Mouse (Mus musculus): ENCODE data around the gene Me1. TPM values are rescaled to one million over a fixed set of nuclear protein-coding genes. Genes with fewer than 3 reads are reported as not detected.

Gene Me1
- polyA plus RNA-seq, 1 experiment: 26.8 TPM

GRCm38 (mm10) chr9:86680431-86680830 is 15.3 kb downstream of the Me1 start:
- no peak for TF ChIP-seq CTCF (IDR thresholded peaks at IDR 0.05; ENCODE audit: borderline replicate concordance, extremely low read depth, insufficient read depth, insufficient read length)
- no peak for TF ChIP-seq POLR2A (IDR thresholded peaks at IDR 0.05; ENCODE audit: borderline replicate concordance, extremely low read depth, insufficient read depth, insufficient read length, poor library complexity, severe bottlenecking)
- DNase-seq (ENCODE audit: low read depth): no peak

GRCm38 (mm10) chr9:86679843-86680417 is 15.8 kb downstream of the Me1 start:
- DNase-seq (ENCODE audit: low read depth): no peak
- TF ChIP-seq POLR2A (IDR thresholded peaks at IDR 0.05; ENCODE audit: borderline replicate concordance, extremely low read depth, insufficient read depth, insufficient read length, poor library complexity, severe bottlenecking) (no peak), CTCF (IDR thresholded peaks at IDR 0.05; ENCODE audit: borderline replicate concordance, extremely low read depth, insufficient read depth, insufficient read length) (no peak)

- no peak for DNase-seq (ENCODE audit: low read depth)
- TF ChIP-seq POLR2A (IDR thresholded peaks at IDR 0.05; ENCODE audit: borderline replicate concordance, extremely low read depth, insufficient read depth, insufficient read length, poor library complexity, severe bottlenecking) (no peak), CTCF (IDR thresholded peaks at IDR 0.05; ENCODE audit: borderline replicate concordance, extremely low read depth, insufficient read depth, insufficient read length) (no peak)
Measured at GRCm38 (mm10) chr9:86676246-86676645, 19.5 kb downstream of the Me1 start.

GRCm38 (mm10) chr9:86675426-86675825 is 20.3 kb downstream of the Me1 start:
- TF ChIP-seq CTCF (IDR thresholded peaks at IDR 0.05; ENCODE audit: borderline replicate concordance, extremely low read depth, insufficient read depth, insufficient read length): no peak
- no peak for TF ChIP-seq POLR2A (IDR thresholded peaks at IDR 0.05; ENCODE audit: borderline replicate concordance, extremely low read depth, insufficient read depth, insufficient read length, poor library complexity, severe bottlenecking)
- DNase-seq (ENCODE audit: low read depth): no peak

GRCm38 (mm10) chr9:86672907-86673472 is 22.8 kb downstream of the Me1 start:
- TF ChIP-seq CTCF (IDR thresholded peaks at IDR 0.05; ENCODE audit: borderline replicate concordance, extremely low read depth, insufficient read depth, insufficient read length) (no peak), POLR2A (IDR thresholded peaks at IDR 0.05; ENCODE audit: borderline replicate concordance, extremely low read depth, insufficient read depth, insufficient read length, poor library complexity, severe bottlenecking) (no peak)

GRCm38 (mm10) chr9:86668590-86669252 is 27.0 kb downstream of the Me1 start:
- TF ChIP-seq POLR2A (IDR thresholded peaks at IDR 0.05; ENCODE audit: borderline replicate concordance, extremely low read depth, insufficient read depth, insufficient read length, poor library complexity, severe bottlenecking): no peak
- no peak for TF ChIP-seq CTCF (IDR thresholded peaks at IDR 0.05; ENCODE audit: borderline replicate concordance, extremely low read depth, insufficient read depth, insufficient read length)
- DNase-seq (ENCODE audit: low read depth): peak; percentile 68

More at GRCm38 (mm10) chr9:86672907-86673472, 22.8 kb downstream of the Me1 start:
- DNase-seq (ENCODE audit: low read depth): no peak

GRCm38 (mm10) chr9:86667138-86667750 is 28.5 kb downstream of the Me1 start:
- TF ChIP-seq POLR2A (IDR thresholded peaks at IDR 0.05; ENCODE audit: borderline replicate concordance, extremely low read depth, insufficient read depth, insufficient read length, poor library complexity, severe bottlenecking) (no peak), CTCF (IDR thresholded peaks at IDR 0.05; ENCODE audit: borderline replicate concordance, extremely low read depth, insufficient read depth, insufficient read length) (no peak)
- DNase-seq (ENCODE audit: low read depth): no peak

- no peak for DNase-seq (ENCODE audit: low read depth)
- TF ChIP-seq POLR2A (IDR thresholded peaks at IDR 0.05; ENCODE audit: borderline replicate concordance, extremely low read depth, insufficient read depth, insufficient read length, poor library complexity, severe bottlenecking): no peak
- TF ChIP-seq CTCF (IDR thresholded peaks at IDR 0.05; ENCODE audit: borderline replicate concordance, extremely low read depth, insufficient read depth, insufficient read length): peak; percentile 25; the same call in 1 of the 2 replicates
Measured at GRCm38 (mm10) chr9:86661679-86662078, 34.1 kb downstream of the Me1 start.

- no peak for TF ChIP-seq CTCF (IDR thresholded peaks at IDR 0.05; ENCODE audit: borderline replicate concordance, extremely low read depth, insufficient read depth, insufficient read length)
- no peak for TF ChIP-seq POLR2A (IDR thresholded peaks at IDR 0.05; ENCODE audit: borderline replicate concordance, extremely low read depth, insufficient read depth, insufficient read length, poor library complexity, severe bottlenecking)
- DNase-seq (ENCODE audit: low read depth): no peak
Measured at GRCm38 (mm10) chr9:86661266-86661665, 34.5 kb downstream of the Me1 start.

- TF ChIP-seq POLR2A (IDR thresholded peaks at IDR 0.05; ENCODE audit: borderline replicate concordance, extremely low read depth, insufficient read depth, insufficient read length, poor library complexity, severe bottlenecking) (no peak), CTCF (IDR thresholded peaks at IDR 0.05; ENCODE audit: borderline replicate concordance, extremely low read depth, insufficient read depth, insufficient read length) (no peak)
- DNase-seq (ENCODE audit: low read depth): no peak
Measured at GRCm38 (mm10) chr9:86660327-86660726, 35.4 kb downstream of the Me1 start.

GRCm38 (mm10) chr9:86658347-86658746 is 37.4 kb downstream of the Me1 start:
- no peak for DNase-seq (ENCODE audit: low read depth)
- TF ChIP-seq POLR2A (IDR thresholded peaks at IDR 0.05; ENCODE audit: borderline replicate concordance, extremely low read depth, insufficient read depth, insufficient read length, poor library complexity, severe bottlenecking) (no peak), CTCF (IDR thresholded peaks at IDR 0.05; ENCODE audit: borderline replicate concordance, extremely low read depth, insufficient read depth, insufficient read length) (no peak)

Data from brain, embryonic 14.5 days (tissue).